Mouse (Mus musculus): ENCODE results near the gene Ankrd28. TPM values are rescaled to one million over a fixed set of nuclear protein-coding genes. Genes with fewer than 3 reads are reported as not detected.

Ankrd28 gene
- total and polyA plus RNA-seq, 2 experiments from 2014 or later: 7.3 to 28.0 TPM

DNA sequence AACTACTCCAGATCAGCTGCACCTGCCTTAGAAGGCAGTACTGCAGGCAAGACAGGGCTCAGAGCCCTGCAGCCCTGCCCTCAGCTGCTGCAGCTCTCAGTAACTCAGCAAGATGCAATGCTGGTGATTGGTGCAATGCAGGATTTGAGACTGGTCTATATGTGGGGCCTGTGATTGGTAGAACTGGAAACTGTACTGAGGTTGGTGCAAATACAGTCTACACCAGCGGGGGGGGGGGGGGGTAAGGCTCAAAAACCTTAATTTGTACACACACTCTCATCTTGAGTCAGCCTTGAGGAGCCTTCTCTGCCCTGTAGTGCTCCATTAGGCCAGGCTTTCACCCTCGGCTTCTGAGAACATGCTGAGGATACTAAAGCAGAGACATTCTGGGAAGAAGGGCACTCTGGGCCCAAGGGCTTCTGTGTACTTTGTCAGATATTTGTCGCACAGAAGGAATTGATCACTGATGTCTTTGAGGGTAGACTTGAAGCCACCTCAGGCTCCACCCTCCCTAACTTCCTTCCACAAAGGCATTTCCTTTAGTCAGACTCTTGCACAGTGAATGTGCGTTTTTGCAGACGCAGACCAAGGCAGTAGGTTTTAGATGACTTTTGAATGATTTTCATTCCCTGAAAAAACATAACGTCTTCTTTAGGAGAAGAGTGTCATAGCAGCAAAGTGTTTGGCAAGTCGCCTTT is 146.0 kb downstream of the Ankrd28 start:
- no peak for DNase-seq (ENCODE audit: low spot score)

DNA sequence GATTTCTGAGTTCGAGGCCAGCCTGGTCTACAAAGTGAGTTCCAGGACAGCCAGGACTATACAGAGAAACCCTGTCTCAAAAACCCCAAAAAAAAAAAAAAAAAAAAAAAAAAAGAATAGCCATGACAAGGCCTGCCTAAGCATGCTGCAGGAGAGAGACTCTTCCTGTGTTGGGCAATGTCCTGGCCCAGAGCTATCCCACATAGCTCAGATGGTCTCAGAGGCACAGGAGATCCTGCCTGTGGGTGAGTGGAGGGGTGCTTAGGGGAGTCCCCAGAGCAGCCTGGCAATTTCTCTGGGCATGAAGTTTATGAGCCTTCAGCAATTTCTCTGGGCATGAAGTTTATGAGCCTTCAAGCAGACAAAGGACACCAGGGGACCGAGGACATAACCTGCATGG is 146.8 kb downstream of the Ankrd28 start:
- Histone ChIP-seq H3K4me2 (ENCODE audit: low read depth, low read length, poor library complexity, severe bottlenecking) (no peak overlapping the region), H3K9ac (replicated peaks; ENCODE audit: low read length, poor library complexity, severe bottlenecking) (no peak overlapping the region), H3K4me3 (ENCODE audit: low read depth, low read length) (no peak overlapping the region), H3K9me3 (ENCODE audit: low read length) (no peaks in the 10 kb centered on the region), H3K36me3 (ENCODE audit: insufficient read depth, low read length) (no peaks in the 10 kb centered on the region), H3K4me1 (ENCODE audit: insufficient read depth, low read length) (no peaks in the 10 kb centered on the region), H3K27ac (ENCODE audit: low read depth, low read length) (no peak overlapping the region), H3K27me3 (ENCODE audit: insufficient read depth, low read length) (no peaks in the 10 kb centered on the region)
- no peak for TF ChIP-seq CTCF (IDR thresholded peaks at IDR 0.05)
- ATAC-seq (ENCODE audit: low FRiP score): no peak
- WGBS: 94% methylated on average over 2 of the region's 2 CpGs
- DNase-seq (ENCODE audit: low spot score): no peak

More for the DNA sequence above, 146.0 kb downstream of the Ankrd28 start:
- Histone ChIP-seq H3K9me3 (ENCODE audit: low read length) (no peaks in the 10 kb centered on the region), H3K27me3 (ENCODE audit: insufficient read depth, low read length) (no peaks in the 10 kb centered on the region), H3K27ac (ENCODE audit: low read depth, low read length) (no peak overlapping the region), H3K4me1 (ENCODE audit: insufficient read depth, low read length) (no peaks in the 10 kb centered on the region), H3K4me2 (ENCODE audit: low read depth, low read length, poor library complexity, severe bottlenecking) (no peak overlapping the region), H3K4me3 (ENCODE audit: low read depth, low read length) (no peak overlapping the region), H3K9ac (replicated peaks; ENCODE audit: low read length, poor library complexity, severe bottlenecking) (no peak overlapping the region), H3K36me3 (ENCODE audit: insufficient read depth, low read length) (no peaks in the 10 kb centered on the region)
- ATAC-seq (ENCODE audit: low FRiP score): no peak
- 78% methylated on average over 7 of the region's 7 CpGs for WGBS
- TF ChIP-seq CTCF (IDR thresholded peaks at IDR 0.05): no peak

DNA sequence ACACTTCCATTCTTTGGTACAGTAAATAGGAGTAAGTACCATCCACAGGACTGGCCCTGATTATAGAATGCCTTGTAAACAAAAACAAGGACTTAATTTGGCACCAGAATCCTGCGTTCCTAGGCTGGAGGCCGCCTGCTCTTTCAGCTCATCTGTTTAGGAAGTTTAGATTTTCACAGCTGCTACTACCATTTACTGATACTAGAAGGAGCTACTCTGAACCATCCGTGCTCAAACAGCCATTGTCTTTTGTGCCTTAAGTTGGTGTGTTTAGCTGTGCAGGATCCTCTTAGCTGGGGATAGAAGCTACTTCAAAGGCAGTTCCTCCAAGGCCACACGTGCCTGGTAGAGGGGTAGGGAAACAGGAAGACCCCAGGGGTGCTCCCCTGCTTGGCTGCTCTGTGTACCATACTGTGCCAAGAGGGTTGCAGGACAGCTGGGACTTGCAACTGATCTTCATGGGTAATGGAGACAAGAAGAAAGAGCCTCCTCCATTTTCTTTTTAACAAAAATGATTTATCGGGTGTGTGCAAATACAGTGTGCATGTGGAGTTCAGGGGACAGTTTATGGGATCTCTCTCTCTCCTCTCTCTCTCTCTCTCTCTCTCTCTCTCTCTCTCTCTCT is 148.4 kb downstream of the Ankrd28 start:
- no peak overlapping the region; the same call in 1 of the 2 replicates for H3K27ac ChIP-seq (ENCODE audit: low read depth, low read length)

DNA sequence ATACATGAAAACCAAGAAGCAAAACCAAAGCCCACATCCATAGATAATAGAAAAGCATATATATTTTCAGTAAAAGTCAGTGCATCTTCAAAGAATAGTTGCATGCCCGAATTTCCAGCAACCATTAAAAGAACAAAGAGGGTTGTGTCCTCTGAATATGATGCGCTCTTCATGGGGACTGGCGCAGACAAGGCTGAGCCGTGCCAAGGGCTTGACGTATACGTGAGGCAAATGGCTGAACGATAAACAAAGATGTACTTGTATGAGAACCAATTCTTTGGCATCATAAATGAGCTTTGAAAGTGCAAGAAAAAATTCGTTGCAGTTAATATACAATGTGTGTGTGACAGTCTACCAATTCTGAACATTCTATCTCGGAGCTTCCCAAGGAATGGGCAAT is 149.2 kb downstream of the Ankrd28 start:
- Histone ChIP-seq H3K27me3 (ENCODE audit: insufficient read depth, low read length) (no peaks in the 10 kb centered on the region), H3K36me3 (ENCODE audit: insufficient read depth, low read length) (no peaks in the 10 kb centered on the region), H3K4me2 (ENCODE audit: low read depth, low read length, poor library complexity, severe bottlenecking) (no peak overlapping the region), H3K4me3 (ENCODE audit: low read depth, low read length) (no peak overlapping the region), H3K9me3 (ENCODE audit: low read length) (no peaks in the 10 kb centered on the region), H3K27ac (ENCODE audit: low read depth, low read length) (no peak overlapping the region), H3K9ac (replicated peaks; ENCODE audit: low read length, poor library complexity, severe bottlenecking) (no peak overlapping the region), H3K4me1 (ENCODE audit: insufficient read depth, low read length) (no peaks in the 10 kb centered on the region)
- DNase-seq (ENCODE audit: low spot score) (peak; percentile 44), ATAC-seq (ENCODE audit: low FRiP score) (no peak)
- WGBS: 84% methylated on average over 9 of the region's 9 CpGs
- TF ChIP-seq CTCF (IDR thresholded peaks at IDR 0.05): no peak

More for the DNA sequence above, 148.4 kb downstream of the Ankrd28 start:
- Histone ChIP-seq H3K4me2 (ENCODE audit: low read depth, low read length, poor library complexity, severe bottlenecking) (no peak overlapping the region), H3K9me3 (ENCODE audit: low read length) (no peaks in the 10 kb centered on the region), H3K9ac (replicated peaks; ENCODE audit: low read length, poor library complexity, severe bottlenecking) (no peak overlapping the region), H3K4me1 (ENCODE audit: insufficient read depth, low read length) (no peaks in the 10 kb centered on the region), H3K27me3 (ENCODE audit: insufficient read depth, low read length) (no peaks in the 10 kb centered on the region), H3K4me3 (ENCODE audit: low read depth, low read length) (no peak overlapping the region), H3K36me3 (ENCODE audit: insufficient read depth, low read length) (no peaks in the 10 kb centered on the region)
- ATAC-seq (ENCODE audit: low FRiP score) (no peak), DNase-seq (ENCODE audit: low spot score) (no peak)
- WGBS: 48% methylated on average over 5 of the region's 5 CpGs
- TF ChIP-seq CTCF (IDR thresholded peaks at IDR 0.05): no peak

DNA sequence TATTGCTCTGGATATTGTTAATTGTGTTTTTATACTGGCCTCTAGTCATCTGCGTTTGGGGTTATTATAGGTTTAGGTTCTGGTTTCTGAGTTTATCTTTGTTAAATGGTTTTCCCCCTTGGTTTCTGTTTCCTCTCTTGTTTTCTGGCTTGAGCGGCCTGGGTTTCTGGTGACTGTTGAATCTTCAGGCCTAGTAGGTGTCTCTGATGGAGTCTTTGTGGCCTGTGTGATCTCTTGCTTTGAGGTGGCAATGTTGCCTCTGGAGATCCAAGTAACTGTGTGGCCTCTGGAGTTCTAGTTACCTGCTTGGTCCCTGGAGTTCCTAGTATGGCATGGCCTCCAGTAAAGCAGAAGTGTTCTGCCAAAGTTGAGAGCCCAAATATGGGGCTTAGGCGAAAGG is 149.8 kb downstream of the Ankrd28 start:
- Histone ChIP-seq H3K27me3 (ENCODE audit: insufficient read depth, low read length) (no peaks in the 10 kb centered on the region), H3K4me1 (ENCODE audit: insufficient read depth, low read length) (no peaks in the 10 kb centered on the region), H3K36me3 (ENCODE audit: insufficient read depth, low read length) (no peaks in the 10 kb centered on the region), H3K9me3 (ENCODE audit: low read length) (no peaks in the 10 kb centered on the region), H3K27ac (ENCODE audit: low read depth, low read length) (no peak overlapping the region), H3K4me3 (ENCODE audit: low read depth, low read length) (no peak overlapping the region), H3K4me2 (ENCODE audit: low read depth, low read length, poor library complexity, severe bottlenecking) (no peak overlapping the region), H3K9ac (replicated peaks; ENCODE audit: low read length, poor library complexity, severe bottlenecking) (no peak overlapping the region)
- 94% methylated on average over 3 of the region's 3 CpGs for WGBS
- TF ChIP-seq CTCF (IDR thresholded peaks at IDR 0.05): no peak
- ATAC-seq (ENCODE audit: low FRiP score) (no peak), DNase-seq (ENCODE audit: low spot score) (no peak)

DNA sequence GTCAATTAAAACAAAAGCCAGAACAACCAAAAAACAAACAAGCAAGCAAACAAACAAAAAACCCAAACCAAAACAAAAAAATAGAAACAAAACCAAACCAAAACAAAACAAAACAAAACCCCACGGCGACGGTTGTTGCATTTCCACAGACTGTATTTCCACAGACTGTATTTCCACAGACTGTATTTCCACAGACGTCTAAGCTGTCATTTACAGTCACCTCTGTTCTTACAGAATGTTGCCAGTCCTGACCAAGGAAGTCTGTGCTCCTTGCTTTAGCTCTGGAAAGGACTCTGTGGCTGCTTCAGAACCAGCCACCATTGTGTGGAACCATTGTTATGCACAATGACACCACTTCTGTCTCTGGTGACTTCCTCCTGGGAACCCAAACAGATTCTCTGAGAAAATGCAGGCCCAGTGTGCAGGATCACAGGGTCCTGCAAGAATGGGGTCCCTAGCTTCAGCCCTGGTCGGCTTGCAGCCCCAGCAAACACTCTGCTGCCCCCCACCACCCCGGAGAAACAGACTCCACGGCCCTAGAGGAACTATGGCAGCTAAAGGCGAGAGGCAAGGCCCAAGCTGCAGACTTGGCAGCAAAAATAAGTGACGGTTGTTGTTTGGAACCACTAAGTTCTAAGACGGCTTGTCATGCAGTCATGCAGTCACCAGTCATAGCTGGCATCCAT is 158.7 kb downstream of the Ankrd28 start:
- ATAC-seq (ENCODE audit: low FRiP score) (no peak), DNase-seq (ENCODE audit: low spot score) (no peak)
- no peak overlapping the region for H3K27ac ChIP-seq (ENCODE audit: low read depth, low read length)
- H3K36me3 ChIP-seq (ENCODE audit: insufficient read depth, low read length): 0 out of 2 replicates have a peak, but pooled peaks cover 5% of the 10 kb centered on the region
- H3K4me1 ChIP-seq (ENCODE audit: insufficient read depth, low read length): no peaks in the 10 kb centered on the region
- no peak overlapping the region for H3K9ac ChIP-seq (replicated peaks; ENCODE audit: low read length, poor library complexity, severe bottlenecking)
- H3K9me3 ChIP-seq (ENCODE audit: low read length): no peaks in the 10 kb centered on the region
- no peak for TF ChIP-seq CTCF (IDR thresholded peaks at IDR 0.05)
- H3K4me3 ChIP-seq (ENCODE audit: low read depth, low read length): no peak overlapping the region
- WGBS: 41% methylated on average over 10 of the region's 10 CpGs
- H3K27me3 ChIP-seq (ENCODE audit: insufficient read depth, low read length): no peaks in the 10 kb centered on the region
- no peak overlapping the region for H3K4me2 ChIP-seq (ENCODE audit: low read depth, low read length, poor library complexity, severe bottlenecking)
